Mouse (Mus musculus) urinary bladder, adult 2 months (tissue): Measurements from ENCODE around the gene Rrp8. TPM values are rescaled to one million over a fixed set of nuclear protein-coding genes. Genes with fewer than 3 reads are reported as not detected.

ENCODE experiments used
- DNase-seq: peaks from one replicate; pipeline ENCODE4 v3.0.0; 2022; ENCODE audit warnings: low spot score
- polyA plus RNA-seq: library from polyadenylated mRNA; depleted of rRNA; stranded (reverse); fragments of >200 nt; gene quantifications from 2 replicates; pipeline ENCODE4 v1.2.3, GENCODE M21; 2012; rRNA removed

Rrp8 gene
- polyA plus RNA-seq, 1 experiment, result 17.0 TPM

DNA sequence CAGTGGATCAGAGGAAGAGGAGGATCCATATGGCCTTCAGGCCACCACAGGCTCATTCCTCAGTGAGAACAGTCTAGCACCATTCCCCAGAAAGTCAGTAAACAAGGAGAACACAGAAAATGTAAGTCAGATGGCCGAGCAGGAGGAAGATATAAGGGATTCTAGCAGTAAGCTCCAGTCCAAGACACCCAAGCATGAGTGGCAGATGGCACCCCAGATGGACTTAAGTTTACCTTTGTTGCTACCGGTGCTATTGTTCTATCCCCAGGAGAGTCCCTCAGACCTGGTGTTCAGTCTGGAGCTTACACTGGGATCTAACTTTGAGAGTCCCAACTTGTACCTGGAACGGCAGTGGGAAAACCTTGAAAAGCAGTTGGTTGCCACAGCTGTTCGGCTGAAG is 33.4 kb downstream of the Rrp8 start:
- no peak for DNase-seq

GRCm38 (mm10) chr7:105703184-105703583 is 34.0 kb downstream of the Rrp8 start:
- no peak for DNase-seq

DNA sequence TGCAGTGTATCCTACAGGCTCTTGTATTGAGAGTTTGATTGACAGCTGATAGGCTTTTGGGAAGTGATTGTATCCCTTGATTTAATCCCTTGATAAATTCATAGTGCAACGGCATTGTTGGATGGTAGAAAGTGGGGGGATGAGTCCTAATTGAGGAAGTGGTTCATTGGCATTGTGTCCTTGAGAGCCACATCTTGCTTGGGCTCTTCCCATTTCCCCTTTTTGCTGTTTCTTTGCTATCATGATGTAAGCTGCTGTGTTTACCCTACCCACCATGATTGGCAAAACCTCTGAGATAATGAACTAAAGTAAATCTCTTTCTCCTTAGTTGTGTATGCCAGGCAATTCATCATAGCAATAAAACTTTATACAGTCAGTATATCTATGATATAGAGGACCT is 46.3 kb downstream of the Rrp8 start:
- no peak for DNase-seq

DNA sequence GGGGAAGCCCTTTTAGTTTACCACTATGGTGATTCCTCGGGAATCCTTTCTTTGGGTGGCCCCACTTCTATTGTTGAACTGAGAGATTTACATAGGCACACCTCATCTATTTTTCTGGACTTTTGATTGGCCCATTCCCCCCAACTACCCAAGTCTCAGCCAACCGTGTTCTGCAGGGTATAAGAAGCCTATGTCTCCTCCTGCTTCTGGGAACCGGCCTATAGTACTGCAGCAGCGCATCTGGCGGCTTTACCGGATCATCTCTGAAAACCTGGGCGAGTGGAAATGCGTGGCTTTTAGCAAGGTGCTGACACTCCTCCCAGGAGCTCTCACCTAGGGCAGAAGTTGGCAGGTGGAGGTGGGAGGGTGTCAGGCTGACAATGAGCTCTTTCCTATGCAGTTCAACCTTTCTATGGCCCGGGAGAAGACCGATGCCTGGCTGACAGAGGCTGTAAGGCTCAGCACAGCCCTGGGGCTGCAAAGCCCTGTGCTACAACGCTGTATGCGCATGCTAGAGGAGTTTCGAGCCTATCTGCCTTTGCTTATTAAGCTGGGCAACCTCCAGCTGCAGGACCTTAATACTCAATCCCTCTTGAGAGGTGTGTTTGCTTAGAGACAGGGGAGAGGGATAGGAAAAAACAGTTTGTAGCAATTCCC is 51.5 kb downstream of the Rrp8 start:
- no peak for DNase-seq

Other genes starting within 250 kb of the Rrp8 start
- 31.3 and 38.4 TPM in 2 replicates for gene Smpd1, start 183.0 kb downstream of the Rrp8 start, polyA plus RNA-seq
- gene Apbb1, start 155.7 kb downstream of the Rrp8 start, polyA plus RNA-seq, result 36.9 and 42.2 TPM in 2 replicates
- gene Hpx, start 137.2 kb downstream of the Rrp8 start, polyA plus RNA-seq, result 1.6 and 2.1 TPM in 2 replicates
- gene Trim3, start 103.8 kb downstream of the Rrp8 start, polyA plus RNA-seq, result 57.0 and 64.8 TPM in 2 replicates
- gene Timm10b, start 97.3 kb downstream of the Rrp8 start, polyA plus RNA-seq, result 90.1 and 108 TPM in 2 replicates
- 92.6 and 125 TPM in 2 replicates for gene Arfip2, start 97.0 kb downstream of the Rrp8 start, polyA plus RNA-seq
- 49.2 and 53.0 TPM in 2 replicates for gene Gm45799, start 96.8 kb downstream of the Rrp8 start, polyA plus RNA-seq
- 5.1 and 5.5 TPM in 2 replicates for gene Dnhd1, start 86.6 kb downstream of the Rrp8 start, polyA plus RNA-seq
- 488 and 618 TPM in 2 replicates for gene Ilk, start 793 bp downstream of the Rrp8 start, polyA plus RNA-seq
- 150 and 171 TPM in 2 replicates for gene Taf10, start 7.0 kb upstream of the Rrp8 start, polyA plus RNA-seq
- 130 and 144 TPM in 2 replicates for gene Tpp1, start 14.8 kb upstream of the Rrp8 start, polyA plus RNA-seq
- gene Dchs1, start 50.3 kb upstream of the Rrp8 start, polyA plus RNA-seq, result 4.4 and 7.4 TPM in 2 replicates
- 218 and 233 TPM in 2 replicates for gene Mrpl17, start 73.7 kb upstream of the Rrp8 start, polyA plus RNA-seq
- gene Gm4070, start 216.6 kb upstream of the Rrp8 start, polyA plus RNA-seq, result 3.2 and 5.1 TPM in 2 replicates